Mouse (Mus musculus) ES-Bruce4 (cell line): ENCODE results near the gene Derl2.

Source experiments
- CTCF ChIP-seq: IDR thresholded peaks from one replicate; pipeline ENCODE4 v1.8.1; 2011; ENCODE audit warnings: low read depth, low read length
- EP300 ChIP-seq: IDR thresholded peaks from 2 replicates; pipeline ENCODE4 v1.6.1; 2011; ENCODE audit warnings: low read depth, low read length; ENCODE audit not compliant: insufficient read depth
- POLR2A ChIP-seq: IDR thresholded peaks from one replicate; pipeline ENCODE4 v1.8.1; 2011; ENCODE audit warnings: low read length; ENCODE audit not compliant: insufficient read depth

DNA sequence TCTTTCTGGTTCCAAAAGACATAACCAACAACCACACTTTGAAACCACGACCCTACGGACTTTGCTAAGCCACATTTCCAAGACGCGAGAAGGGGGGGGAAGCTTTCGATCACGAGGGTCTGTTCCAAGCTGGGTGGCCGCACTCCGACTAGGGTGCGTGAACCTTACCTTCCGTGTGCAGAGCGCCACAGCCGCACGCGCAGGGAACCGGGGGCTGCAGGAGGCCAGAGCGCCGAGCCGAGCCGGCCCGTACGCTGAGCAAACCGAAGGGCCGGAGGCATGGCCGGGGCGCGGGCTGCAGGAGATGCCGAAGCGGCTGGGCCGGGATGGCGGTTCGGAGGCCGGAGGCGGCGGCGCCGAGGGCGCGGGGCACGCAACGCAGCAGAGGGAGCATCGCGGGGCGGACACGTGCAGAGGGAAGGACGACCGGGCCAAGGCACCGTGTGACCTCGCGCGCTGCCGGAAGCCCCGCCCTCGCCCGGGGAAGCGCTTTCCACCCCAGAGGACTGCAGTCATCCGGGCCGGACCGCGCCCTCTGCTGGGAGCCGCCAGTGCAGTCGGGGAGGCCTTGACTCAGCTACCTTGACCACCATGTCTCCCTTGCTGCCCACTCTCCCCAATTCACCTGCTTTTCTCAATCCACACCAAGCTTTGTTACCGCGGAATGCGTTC is 36.9 kb downstream of the Derl2 start, which contains the start of gene C1qbp:
- TF ChIP-seq EP300 (peak; percentile 72; the same call in 1 of the 2 replicates), CTCF (peak; percentile 90), POLR2A (peak; percentile 38)
